Mouse (Mus musculus) midbrain, embryonic 14.5 days (tissue): ENCODE results near the gene Trcg1. TPM values are rescaled to one million over a fixed set of nuclear protein-coding genes. Genes with fewer than 3 reads are reported as not detected.
"Not testable (repeated sequence)": the region's sequence is repeated elsewhere in the genome, so short reads cannot be mapped to it uniquely, and the experiment has no call there.

Experiments used
- ATAC-seq: fragments of 200-750 bp; cut with Nextera tagmentation; 2 replicates; pipeline ENCODE4 v1.8.0; 2017; ENCODE audit warnings: moderate number of reproducible peaks, moderate library complexity; ENCODE audit not compliant: low FRiP score, low TSS enrichment
- DNase-seq: peaks from one replicate; pipeline ENCODE4 v3.0.0-alpha.2; 2015
- H3K27ac ChIP-seq: fragments of 300-500 bp; sonication (generic); replicated peaks from 2 replicates; pipeline ENCODE4 v1.5.1; 2014; ENCODE audit warnings: mild to moderate bottlenecking, low read depth, low read length, moderate library complexity
- H3K27me3 ChIP-seq: fragments of 300-500 bp; sonication (generic); 2 replicates; pipeline ENCODE4 v1.6.1; 2014; ENCODE audit warnings: low read length, control low read depth, mixed read lengths; ENCODE audit not compliant: control insufficient read depth, insufficient read depth
- H3K36me3 ChIP-seq: fragments of 300-500 bp; sonication (generic); 2 replicates; pipeline ENCODE4 v1.6.1; 2014; ENCODE audit warnings: low read length, control low read depth; ENCODE audit not compliant: control insufficient read depth, insufficient read depth
- H3K4me1 ChIP-seq: fragments of 300-500 bp; sonication (generic); 2 replicates; pipeline ENCODE4 v1.6.1; 2014; ENCODE audit warnings: mild to moderate bottlenecking, antibody characterized with exemption, low read length, control low read depth; ENCODE audit not compliant: control insufficient read depth, insufficient read depth
- H3K4me2 ChIP-seq: fragments of 300-500 bp; sonication (generic); 2 replicates; pipeline ENCODE4 v1.6.1; 2014; ENCODE audit warnings: mild to moderate bottlenecking, low read length, moderate library complexity
- H3K4me3 ChIP-seq: fragments of 300-500 bp; sonication (generic); replicated peaks from 2 replicates; pipeline ENCODE4 v1.5.1; 2014; ENCODE audit warnings: low read depth, low read length
- H3K9ac ChIP-seq: fragments of 300-500 bp; sonication (generic); replicated peaks from 2 replicates; pipeline ENCODE4 v1.6.1; 2014; ENCODE audit warnings: mild to moderate bottlenecking, low read length, moderate library complexity
- H3K9me3 ChIP-seq: fragments of 300-500 bp; sonication (generic); 2 replicates; pipeline ENCODE4 v1.6.1; 2016; ENCODE audit warnings: low read length, control low read depth, mixed read lengths; ENCODE audit not compliant: control insufficient read depth
- WGBS: fragments of 180-500 bp; shearing (Covaris S2); extraction: QIAGEN DNeasy Blood & Tissue Kit; methylation state at CpG from one replicate; pipeline ENCODE4 v1.1.7; 2014; 5-methylcytosine and 5-hydroxymethylcytosine counted together
- polyA plus RNA-seq: library from polyadenylated mRNA; unstranded; fragments of >200 nt; fragmentation: Nextera tagmentation; extraction: Ambion mirVana; gene quantifications from 2 replicates; pipeline ENCODE4 v1.2.1, GENCODE M21; 2014

Trcg1 gene
- polyA plus RNA-seq, result not detected in 2 replicates

GRCm38 (mm10) chr9:57236256-57236655, at the start of gene Trcg1:
Trcg1 (plus strand) TSS chr9:57236556.
- Histone ChIP-seq H3K36me3 (no peaks in the 10 kb centered on the region), H3K4me1 (no peaks in the 10 kb centered on the region)
- ATAC-seq, result no peak

GRCm38 (mm10) chr9:57196708-57197107, 39.6 kb upstream of the Trcg1 start:
- no peaks in the 10 kb centered on the region for H3K9me3 ChIP-seq
- H3K4me2 ChIP-seq, result no peak overlapping the region
- no peak overlapping the region for H3K9ac ChIP-seq
- H3K27ac ChIP-seq, result no peak overlapping the region
- no peaks in the 10 kb centered on the region for H3K27me3 ChIP-seq
- H3K36me3 ChIP-seq, result no peaks in the 10 kb centered on the region
- no peak for DNase-seq
- no peak for ATAC-seq
- WGBS, result 84% methylated on average over 3 of the region's 3 CpGs
- H3K4me1 ChIP-seq, result no peaks in the 10 kb centered on the region
- no peak overlapping the region for H3K4me3 ChIP-seq

More at GRCm38 (mm10) chr9:57236256-57236655, at the start of gene Trcg1:
- Histone ChIP-seq H3K9me3 (no peaks in the 10 kb centered on the region), H3K27ac (no peak within 1 kb of the TSS), H3K4me2 (no peak within 1 kb of the TSS), H3K27me3 (no peaks in the 10 kb centered on the region), H3K9ac (no peak within 1 kb of the TSS), H3K4me3 (no peak within 1 kb of the TSS)
- WGBS, result 84% methylated on average over 2 of the region's 2 CpGs
- DNase-seq, result no peak

GRCm38 (mm10) chr9:57197414-57197813, 38.9 kb upstream of the Trcg1 start:
- H3K27ac ChIP-seq, result no peak overlapping the region
- H3K9me3 ChIP-seq, result no peaks in the 10 kb centered on the region
- no peaks in the 10 kb centered on the region for H3K27me3 ChIP-seq
- no peaks in the 10 kb centered on the region for H3K36me3 ChIP-seq
- no peak overlapping the region for H3K4me2 ChIP-seq
- ATAC-seq, result no peak
- 78% methylated on average over 8 of the region's 8 CpGs for WGBS
- no peaks in the 10 kb centered on the region for H3K4me1 ChIP-seq
- no peak overlapping the region for H3K9ac ChIP-seq
- no peak for DNase-seq
- no peak overlapping the region for H3K4me3 ChIP-seq

DNA sequence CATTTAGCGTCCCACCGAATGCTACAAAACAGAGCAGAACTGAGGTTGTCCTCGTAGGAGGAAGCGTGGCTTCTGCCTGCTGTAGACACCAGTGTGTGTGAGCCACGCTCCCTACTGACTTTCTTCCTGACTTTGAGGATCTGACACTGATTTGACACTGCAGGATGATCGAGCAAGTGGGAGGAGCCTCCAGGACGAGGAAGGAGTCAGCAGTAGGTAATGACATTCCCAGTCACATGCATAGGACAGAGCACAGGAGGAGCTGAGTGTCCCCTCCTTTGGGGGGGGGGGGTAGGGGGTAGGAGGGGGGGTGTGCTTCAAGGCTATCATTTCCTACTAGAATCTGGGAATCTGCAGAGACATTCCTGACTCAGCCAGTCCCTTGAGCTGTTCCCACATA, 33.4 kb upstream of the Trcg1 start:
- Histone ChIP-seq H3K4me2 (no peak overlapping the region), H3K36me3 (no peaks in the 10 kb centered on the region), H3K9ac (no peak overlapping the region), H3K4me3 (no peak overlapping the region), H3K27me3 (no peaks in the 10 kb centered on the region), H3K9me3 (no peaks in the 10 kb centered on the region), H3K27ac (no peak overlapping the region), H3K4me1 (no peaks in the 10 kb centered on the region)
- ATAC-seq, result no peak
- WGBS, result 87% methylated on average over 7 of the region's 7 CpGs
- no peak for DNase-seq

GRCm38 (mm10) chr9:57203571-57203970, 32.8 kb upstream of the Trcg1 start:
- not testable (repeated sequence) for H3K4me1 ChIP-seq, H3K36me3 ChIP-seq, H3K9me3 ChIP-seq, DNase-seq, H3K4me3 ChIP-seq, H3K9ac ChIP-seq, H3K27ac ChIP-seq, H3K27me3 ChIP-seq, H3K4me2 ChIP-seq, ATAC-seq
- WGBS, result 92% methylated on average over 13 of the region's 13 CpGs

GRCm38 (mm10) chr9:57206896-57207295, 29.5 kb upstream of the Trcg1 start:
- no peaks in the 10 kb centered on the region for H3K9me3 ChIP-seq
- H3K36me3 ChIP-seq, result no peaks in the 10 kb centered on the region
- no peaks in the 10 kb centered on the region for H3K27me3 ChIP-seq
- no peak overlapping the region for H3K4me2 ChIP-seq
- H3K4me1 ChIP-seq, result no peaks in the 10 kb centered on the region
- H3K4me3 ChIP-seq, result no peak overlapping the region
- no peak overlapping the region for H3K27ac ChIP-seq
- no peak for DNase-seq
- ATAC-seq, result no peak
- H3K9ac ChIP-seq, result no peak overlapping the region
- 71% methylated on average over 2 of the region's 2 CpGs for WGBS

GRCm38 (mm10) chr9:57209316-57209715, 27.0 kb upstream of the Trcg1 start:
- Histone ChIP-seq H3K36me3 (no peaks in the 10 kb centered on the region), H3K27me3 (no peaks in the 10 kb centered on the region), H3K4me3 (no peak overlapping the region), H3K27ac (no peak overlapping the region), H3K9ac (no peak overlapping the region), H3K4me2 (no peak overlapping the region), H3K4me1 (no peaks in the 10 kb centered on the region), H3K9me3 (no peaks in the 10 kb centered on the region)
- ATAC-seq (no peak), DNase-seq (peak; percentile 80)
- 32% methylated on average over 3 of the region's 3 CpGs for WGBS

DNA sequence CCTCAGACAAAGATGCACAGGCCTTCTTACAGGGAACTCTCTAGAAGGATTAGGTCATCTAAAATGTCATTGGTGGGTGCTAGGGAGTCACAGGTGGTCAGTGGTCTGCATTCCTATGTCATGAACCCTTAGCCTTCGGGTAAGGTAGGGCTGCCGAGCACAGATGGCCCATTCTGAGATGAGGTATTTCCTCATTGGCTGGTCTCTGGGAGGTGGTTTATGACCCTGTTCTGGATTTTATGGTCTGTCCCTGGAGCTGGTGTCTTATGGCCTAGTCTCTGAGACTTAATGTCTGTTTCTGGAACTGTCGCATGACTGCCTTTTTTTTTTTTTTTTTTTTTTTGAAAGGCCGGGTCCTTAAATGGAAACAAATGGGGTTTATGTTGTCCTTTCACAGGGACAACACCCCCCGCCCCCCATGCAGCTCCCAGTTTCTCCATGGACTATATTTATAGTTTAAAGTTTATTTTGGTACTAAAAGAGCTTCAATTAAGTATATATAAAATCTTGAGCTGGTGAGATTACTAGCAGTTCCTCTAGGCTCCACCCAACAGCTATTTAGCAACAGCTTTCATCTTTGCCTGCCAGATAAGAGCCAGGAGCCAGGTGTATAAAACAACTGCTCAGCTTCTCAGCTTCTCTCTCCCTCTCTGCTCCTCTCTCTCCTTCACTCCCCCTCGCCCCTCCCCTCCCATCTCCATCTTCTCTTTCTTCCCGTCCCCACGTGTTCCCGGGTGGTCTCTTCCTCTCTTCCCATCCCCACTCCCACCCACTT, 23.7 kb upstream of the Trcg1 start:
- WGBS, result 74% methylated on average over 9 of the region's 9 CpGs
- H3K4me1 ChIP-seq, result no peaks in the 10 kb centered on the region
- H3K4me2 ChIP-seq, result no peak overlapping the region
- DNase-seq (no peak), ATAC-seq (no peak)
- H3K9me3 ChIP-seq, result no peaks in the 10 kb centered on the region
- H3K4me3 ChIP-seq, result no peak overlapping the region
- no peaks in the 10 kb centered on the region for H3K36me3 ChIP-seq
- no peak overlapping the region for H3K27ac ChIP-seq
- no peaks in the 10 kb centered on the region for H3K27me3 ChIP-seq
- H3K9ac ChIP-seq, result no peak overlapping the region

DNA sequence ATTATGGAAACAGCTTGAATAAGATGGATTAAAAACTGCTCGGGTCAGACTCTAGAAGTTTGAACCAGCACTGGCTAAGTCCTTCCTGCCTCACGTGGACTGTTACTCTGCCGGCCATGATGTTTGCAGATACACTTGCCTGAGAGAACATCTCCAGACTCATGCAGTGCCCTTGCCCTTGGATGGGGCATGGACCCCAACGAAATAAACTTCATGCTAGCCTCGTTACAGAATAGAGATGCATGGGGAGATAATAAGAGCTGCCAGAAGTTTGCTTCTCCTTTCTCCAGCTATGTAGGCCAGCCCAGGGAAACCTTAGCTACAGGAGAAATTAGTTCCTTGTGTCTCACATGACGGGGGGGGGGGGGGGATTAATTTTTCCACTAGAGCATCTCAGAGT, 21.9 kb upstream of the Trcg1 start:
- ATAC-seq (no peak), DNase-seq (no peak)
- Histone ChIP-seq H3K9ac (no peak overlapping the region), H3K9me3 (no peaks in the 10 kb centered on the region), H3K36me3 (no peaks in the 10 kb centered on the region), H3K4me1 (no peaks in the 10 kb centered on the region), H3K27ac (no peak overlapping the region), H3K4me2 (no peak overlapping the region), H3K4me3 (no peak overlapping the region), H3K27me3 (no peaks in the 10 kb centered on the region)
- WGBS, result 75% methylated on average over 6 of the region's 6 CpGs
